Mouse (Mus musculus) kidney, adult 2 months (tissue): ENCODE measurements around the gene Galnt7. TPM values are rescaled to one million over a fixed set of nuclear protein-coding genes. Genes with fewer than 3 reads are reported as not detected.

Source experiments
- DNase-seq: peaks from one replicate; pipeline ENCODE4 v3.0.0; 2021
- H3K27ac ChIP-seq: fragments of 200-500 bp; 2 replicates; pipeline ENCODE4 v1.5.1; 2012; ENCODE audit warnings: low read depth, low read length, control low read depth, inconsistent platforms; ENCODE audit not compliant: insufficient read depth
- H3K27me3 ChIP-seq: fragments of 200-500 bp; replicated peaks from 2 replicates; pipeline ENCODE4 v1.6.1; 2012; ENCODE audit warnings: mild to moderate bottlenecking, moderate library complexity, low read length, inconsistent platforms; ENCODE audit not compliant: control insufficient read depth, insufficient read depth
- H3K36me3 ChIP-seq: fragments of 200-500 bp; 2 replicates; pipeline ENCODE4 v1.6.1; 2012; ENCODE audit warnings: mild to moderate bottlenecking, moderate library complexity, low read length, inconsistent platforms; ENCODE audit not compliant: control insufficient read depth, insufficient read depth
- H3K4me1 ChIP-seq: fragments of 200-500 bp; 2 replicates; pipeline ENCODE4 v1.6.1; 2011; ENCODE audit warnings: low read length; ENCODE audit not compliant: control insufficient read depth, insufficient read depth
- H3K4me3 ChIP-seq: fragments of 200-500 bp; 2 replicates; pipeline ENCODE4 v1.5.1; 2011; ENCODE audit warnings: mild to moderate bottlenecking, low read depth, low read length, control low read depth; ENCODE audit not compliant: insufficient read depth
- CTCF ChIP-seq: fragments of 200-500 bp; conservative IDR thresholded peaks from 2 replicates; pipeline ENCODE4 v1.5.1; 2011; ENCODE audit warnings: low read depth, mild to moderate bottlenecking, control low read depth, low read length, moderate library complexity, mixed read lengths; ENCODE audit not compliant: insufficient read depth, insufficient read length
- POLR2A ChIP-seq: fragments of 200-500 bp; IDR thresholded peaks from one replicate; pipeline ENCODE4 v1.6.1; 2011; ENCODE audit warnings: low read depth, low read length, control low read depth
- WGBS: fragments of 180-500 bp; shearing (Covaris S2); methylation state at CpG from one replicate; pipeline ENCODE4 v1.1.7; 2018; 5-methylcytosine and 5-hydroxymethylcytosine counted together
- polyA plus RNA-seq: library from polyadenylated mRNA; depleted of rRNA; stranded (reverse); fragments of >200 nt; gene quantifications from 2 replicates; pipeline ENCODE4 v1.2.3, GENCODE M21; 2012

Galnt7 gene
- polyA plus RNA-seq, 1 experiment = 2.7 TPM

- TF ChIP-seq POLR2A (no peak), CTCF (no peak)
- no peak overlapping the region for H3K4me3 ChIP-seq
- no peaks in the 10 kb centered on the region for H3K27me3 ChIP-seq
- H3K4me1 ChIP-seq = peaks cover 5% of the 10 kb centered on the region; the same call in 1 of the 2 replicates
- no peaks in the 10 kb centered on the region for H3K36me3 ChIP-seq
- WGBS = 88% methylated on average over 3 of the region's 3 CpGs
- DNase-seq = no peak
- H3K27ac ChIP-seq = no peak overlapping the region
Observed at GRCm38 (mm10) chr8:57595853-57596252, 57.0 kb downstream of the Galnt7 start.

- no peaks in the 10 kb centered on the region for H3K36me3 ChIP-seq
- no peak for DNase-seq
- H3K4me3 ChIP-seq = no peak overlapping the region
- peaks cover 5% of the 10 kb centered on the region; the same call in 1 of the 2 replicates for H3K4me1 ChIP-seq
- H3K27me3 ChIP-seq = no peaks in the 10 kb centered on the region
- WGBS = 70% methylated on average over 6 of the region's 6 CpGs
- TF ChIP-seq CTCF (no peak), POLR2A (no peak)
- H3K27ac ChIP-seq = no peak overlapping the region
Observed at GRCm38 (mm10) chr8:57594175-57594885, 58.5 kb downstream of the Galnt7 start.

- TF ChIP-seq POLR2A (no peak), CTCF (no peak)
- WGBS = 67% methylated on average over 7 of the region's 7 CpGs
- DNase-seq = no peak
Observed at GRCm38 (mm10) chr8:57592604-57593003, 60.2 kb downstream of the Galnt7 start.

GRCm38 (mm10) chr8:57591681-57592080 lies 61.2 kb downstream of the Galnt7 start:
- 96% methylated on average over 4 of the region's 4 CpGs for WGBS
- Histone ChIP-seq H3K27me3 (no peaks in the 10 kb centered on the region), H3K4me1 (peaks cover 3% of the 10 kb centered on the region; the same call in 1 of the 2 replicates), H3K4me3 (no peak overlapping the region), H3K27ac (no peak overlapping the region), H3K36me3 (no peaks in the 10 kb centered on the region)
- no peak for DNase-seq
- TF ChIP-seq CTCF (no peak), POLR2A (no peak)

More at GRCm38 (mm10) chr8:57592604-57593003, 60.2 kb downstream of the Galnt7 start:
- Histone ChIP-seq H3K36me3 (no peaks in the 10 kb centered on the region), H3K27me3 (no peaks in the 10 kb centered on the region), H3K4me1 (peaks cover 5% of the 10 kb centered on the region; the same call in 1 of the 2 replicates), H3K4me3 (no peak overlapping the region), H3K27ac (no peak overlapping the region)

GRCm38 (mm10) chr8:57590015-57590414 lies 62.8 kb downstream of the Galnt7 start:
- Histone ChIP-seq H3K36me3 (no peaks in the 10 kb centered on the region), H3K4me1 (0 out of 2 replicates have a peak, but pooled peaks cover 3% of the 10 kb centered on the region), H3K4me3 (no peak overlapping the region), H3K27me3 (no peaks in the 10 kb centered on the region), H3K27ac (no peak overlapping the region)
- no peak for DNase-seq
- WGBS = 65% methylated on average over 8 of the region's 8 CpGs
- no peak for TF ChIP-seq CTCF
- no peak for TF ChIP-seq POLR2A

GRCm38 (mm10) chr8:57589176-57589575 lies 63.7 kb downstream of the Galnt7 start:
- no peak for TF ChIP-seq POLR2A
- no peak for TF ChIP-seq CTCF
- Histone ChIP-seq H3K36me3 (no peaks in the 10 kb centered on the region), H3K27ac (no peak overlapping the region), H3K27me3 (no peaks in the 10 kb centered on the region), H3K4me1 (0 out of 2 replicates have a peak, but pooled peaks cover 3% of the 10 kb centered on the region), H3K4me3 (no peak overlapping the region)
- DNase-seq = no peak
- WGBS = 79% methylated on average over 9 of the region's 9 CpGs

- Histone ChIP-seq H3K36me3 (no peaks in the 10 kb centered on the region), H3K27me3 (no peaks in the 10 kb centered on the region), H3K4me3 (no peak overlapping the region), H3K27ac (no peak overlapping the region), H3K4me1 (0 out of 2 replicates have a peak, but pooled peaks cover 3% of the 10 kb centered on the region)
- WGBS = 96% methylated on average over 1 of the region's 1 CpGs
- no peak for DNase-seq
- TF ChIP-seq CTCF (no peak), POLR2A (no peak)
Observed at GRCm38 (mm10) chr8:57588604-57589003, 64.2 kb downstream of the Galnt7 start.
